Mouse (Mus musculus): ENCODE data around the gene Lrrc1. TPM values are rescaled to one million over a fixed set of nuclear protein-coding genes. Genes with fewer than 3 reads are reported as not detected.
"Not testable (repeated sequence)": the region's sequence is repeated elsewhere in the genome, so short reads cannot be mapped to it uniquely, and the experiment has no call there.

The Lrrc1 gene
- polyA plus RNA-seq, 1 experiment from 2014 or later = 19.7 TPM

DNA sequence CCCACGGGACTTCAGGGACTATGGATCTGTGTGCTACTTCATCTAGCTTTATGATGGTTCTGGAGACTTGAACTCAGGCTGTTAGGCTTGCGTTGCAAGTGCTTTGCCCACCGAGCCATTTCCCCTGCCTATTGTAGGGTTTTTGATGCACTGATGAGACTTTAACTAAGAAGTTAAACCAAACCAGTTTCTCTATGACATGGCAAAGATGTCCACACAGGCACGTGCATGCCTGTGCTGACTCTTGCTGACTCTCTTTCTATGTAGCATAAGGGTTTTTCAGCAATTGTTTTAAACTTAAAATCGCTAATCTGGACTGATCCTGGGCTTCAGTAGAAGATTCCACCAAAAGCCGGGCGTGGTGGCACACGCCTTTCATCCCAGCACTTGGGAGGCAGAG, 33.3 kb upstream of the Lrrc1 start:
- H3K4me1 ChIP-seq (ENCODE audit: control insufficient read depth, insufficient read depth, low read length) = no peaks in the 10 kb centered on the region
- H3K27me3 ChIP-seq (ENCODE audit: control insufficient read depth, insufficient read depth, low read length) = no peaks in the 10 kb centered on the region
- H3K4me2 ChIP-seq (replicated peaks; ENCODE audit: low read depth, low read length) = no peak overlapping the region
- no peaks in the 10 kb centered on the region for H3K9me3 ChIP-seq (ENCODE audit: control insufficient read depth, low read depth, low read length)
- ATAC-seq (ENCODE audit: insufficient number of reproducible peaks, insufficient read depth, low FRiP score, low read depth) = no peak
- no peak overlapping the region for H3K27ac ChIP-seq (ENCODE audit: low read length)
- WGBS = 93% methylated on average over 8 of the region's 8 CpGs
- H3K4me3 ChIP-seq (ENCODE audit: low read depth, low read length) = no peak overlapping the region
- no peak overlapping the region for H3K9ac ChIP-seq (replicated peaks; ENCODE audit: low read depth, low read length)
- no peaks in the 10 kb centered on the region for H3K36me3 ChIP-seq (ENCODE audit: control insufficient read depth, insufficient read depth, low read length)

DNA sequence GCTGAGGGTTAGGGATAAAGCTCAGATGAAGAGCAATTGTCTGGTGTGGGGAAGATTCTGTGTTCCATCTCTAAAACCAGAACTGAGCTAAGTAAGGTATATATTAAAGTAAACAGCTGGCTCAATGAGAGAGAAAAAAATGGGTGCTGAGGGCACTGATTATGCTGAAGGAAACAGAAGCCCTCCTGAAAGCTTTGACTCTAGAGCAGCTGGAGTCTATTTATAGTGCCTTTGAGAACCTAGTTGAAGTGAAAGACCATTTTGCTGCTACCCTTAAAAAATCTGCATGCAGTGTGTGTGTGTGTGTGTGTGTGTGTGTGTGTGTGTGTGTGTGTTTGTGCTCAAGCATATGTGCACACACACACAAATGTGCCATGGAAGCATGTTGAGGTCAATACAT, 32.7 kb upstream of the Lrrc1 start:
- no peak overlapping the region for H3K4me3 ChIP-seq (ENCODE audit: low read depth, low read length)
- ATAC-seq (ENCODE audit: insufficient number of reproducible peaks, insufficient read depth, low FRiP score, low read depth) = no peak
- no peaks in the 10 kb centered on the region for H3K4me1 ChIP-seq (ENCODE audit: control insufficient read depth, insufficient read depth, low read length)
- H3K4me2 ChIP-seq (replicated peaks; ENCODE audit: low read depth, low read length) = no peak overlapping the region
- H3K27ac ChIP-seq (ENCODE audit: low read length) = no peak overlapping the region
- H3K36me3 ChIP-seq (ENCODE audit: control insufficient read depth, insufficient read depth, low read length) = no peaks in the 10 kb centered on the region
- no peaks in the 10 kb centered on the region for H3K27me3 ChIP-seq (ENCODE audit: control insufficient read depth, insufficient read depth, low read length)
- no peaks in the 10 kb centered on the region for H3K9me3 ChIP-seq (ENCODE audit: control insufficient read depth, low read depth, low read length)
- no peak overlapping the region for H3K9ac ChIP-seq (replicated peaks; ENCODE audit: low read depth, low read length)

DNA sequence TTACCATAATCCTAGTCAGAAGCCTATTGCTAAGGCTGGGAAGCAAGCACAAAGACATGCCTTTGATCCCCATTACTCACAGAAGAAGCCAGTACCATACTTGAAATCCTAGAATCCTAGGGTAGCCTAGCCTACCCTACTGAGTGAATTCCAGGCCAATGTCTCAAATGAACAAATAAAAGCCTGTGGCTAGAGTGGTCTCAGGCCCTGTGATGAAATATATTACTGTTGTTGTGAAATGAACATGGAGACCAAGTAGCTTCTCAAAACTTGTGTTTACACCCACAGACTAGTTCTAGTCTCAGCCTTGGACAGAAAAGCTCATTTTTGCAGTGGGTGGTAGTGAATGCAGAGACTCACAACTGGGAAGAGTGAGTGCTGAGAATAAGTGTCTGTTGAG, 31.6 kb upstream of the Lrrc1 start:
- Histone ChIP-seq H3K4me3 (ENCODE audit: low read depth, low read length) (no peak overlapping the region), H3K9ac (replicated peaks; ENCODE audit: low read depth, low read length) (no peak overlapping the region), H3K4me1 (ENCODE audit: control insufficient read depth, insufficient read depth, low read length) (no peaks in the 10 kb centered on the region), H3K27me3 (ENCODE audit: control insufficient read depth, insufficient read depth, low read length) (no peaks in the 10 kb centered on the region), H3K27ac (ENCODE audit: low read length) (no peak overlapping the region), H3K36me3 (ENCODE audit: control insufficient read depth, insufficient read depth, low read length) (no peaks in the 10 kb centered on the region), H3K4me2 (replicated peaks; ENCODE audit: low read depth, low read length) (no peak overlapping the region), H3K9me3 (ENCODE audit: control insufficient read depth, low read depth, low read length) (no peaks in the 10 kb centered on the region)
- no peak for ATAC-seq (ENCODE audit: insufficient number of reproducible peaks, insufficient read depth, low FRiP score, low read depth)

DNA sequence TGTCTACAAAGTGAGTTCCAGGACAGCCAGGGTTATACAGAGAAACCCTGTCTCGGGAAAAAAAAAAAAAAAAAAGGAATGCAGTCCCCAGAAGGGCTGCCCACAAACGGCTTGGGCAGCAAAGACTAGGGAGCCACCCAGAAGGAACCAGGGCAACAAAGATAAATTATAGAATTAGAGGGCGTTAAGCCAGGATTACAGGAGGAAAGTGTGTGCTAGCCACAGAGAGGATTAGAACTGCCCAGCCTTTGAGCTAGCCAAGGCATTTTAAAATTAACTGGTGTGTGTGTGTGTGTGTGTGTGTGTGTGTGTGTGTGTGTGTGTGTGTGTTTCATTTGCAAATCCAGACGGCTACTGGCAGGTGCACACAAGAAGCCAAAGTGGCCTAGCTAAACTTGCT, 30.3 kb upstream of the Lrrc1 start:
- H3K27ac ChIP-seq (ENCODE audit: low read length); H3K27me3 ChIP-seq (ENCODE audit: control insufficient read depth, insufficient read depth, low read length); H3K4me1 ChIP-seq (ENCODE audit: control insufficient read depth, insufficient read depth, low read length); H3K4me2 ChIP-seq (replicated peaks; ENCODE audit: low read depth, low read length); H3K9ac ChIP-seq (replicated peaks; ENCODE audit: low read depth, low read length); H3K4me3 ChIP-seq (ENCODE audit: low read depth, low read length); H3K36me3 ChIP-seq (ENCODE audit: control insufficient read depth, insufficient read depth, low read length); ATAC-seq (ENCODE audit: insufficient number of reproducible peaks, insufficient read depth, low FRiP score, low read depth); H3K9me3 ChIP-seq (ENCODE audit: control insufficient read depth, low read depth, low read length): not testable (repeated sequence)
- 50% methylated on average over 4 of the region's 4 CpGs for WGBS

DNA sequence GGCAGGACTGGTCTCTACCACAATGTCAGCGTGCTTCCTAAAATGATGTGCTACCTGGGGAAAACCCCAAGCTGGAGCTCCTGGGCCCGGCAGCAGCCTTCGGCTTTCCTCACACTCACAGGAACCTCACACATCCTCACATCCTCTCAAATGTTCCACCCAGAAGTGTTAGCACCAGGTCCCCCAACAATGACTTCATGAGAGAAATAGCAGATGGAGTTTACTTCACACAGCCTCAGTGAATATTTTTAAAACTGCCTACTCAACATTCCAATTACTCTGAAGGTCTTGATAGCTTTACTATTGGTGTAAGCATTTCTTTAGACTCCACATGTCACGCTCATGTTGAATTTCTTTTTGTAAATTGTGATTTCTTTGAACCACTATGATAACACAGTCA, 27.2 kb upstream of the Lrrc1 start:
- Histone ChIP-seq H3K27me3 (ENCODE audit: control insufficient read depth, insufficient read depth, low read length) (no peaks in the 10 kb centered on the region), H3K36me3 (ENCODE audit: control insufficient read depth, insufficient read depth, low read length) (no peaks in the 10 kb centered on the region), H3K9me3 (ENCODE audit: control insufficient read depth, low read depth, low read length) (no peaks in the 10 kb centered on the region), H3K27ac (ENCODE audit: low read length) (no peak overlapping the region), H3K4me1 (ENCODE audit: control insufficient read depth, insufficient read depth, low read length) (no peaks in the 10 kb centered on the region), H3K4me3 (ENCODE audit: low read depth, low read length) (no peak overlapping the region), H3K9ac (replicated peaks; ENCODE audit: low read depth, low read length) (no peak overlapping the region), H3K4me2 (replicated peaks; ENCODE audit: low read depth, low read length) (no peak overlapping the region)
- 77% methylated on average over 4 of the region's 4 CpGs for WGBS
- no peak for ATAC-seq (ENCODE audit: insufficient number of reproducible peaks, insufficient read depth, low FRiP score, low read depth)

DNA sequence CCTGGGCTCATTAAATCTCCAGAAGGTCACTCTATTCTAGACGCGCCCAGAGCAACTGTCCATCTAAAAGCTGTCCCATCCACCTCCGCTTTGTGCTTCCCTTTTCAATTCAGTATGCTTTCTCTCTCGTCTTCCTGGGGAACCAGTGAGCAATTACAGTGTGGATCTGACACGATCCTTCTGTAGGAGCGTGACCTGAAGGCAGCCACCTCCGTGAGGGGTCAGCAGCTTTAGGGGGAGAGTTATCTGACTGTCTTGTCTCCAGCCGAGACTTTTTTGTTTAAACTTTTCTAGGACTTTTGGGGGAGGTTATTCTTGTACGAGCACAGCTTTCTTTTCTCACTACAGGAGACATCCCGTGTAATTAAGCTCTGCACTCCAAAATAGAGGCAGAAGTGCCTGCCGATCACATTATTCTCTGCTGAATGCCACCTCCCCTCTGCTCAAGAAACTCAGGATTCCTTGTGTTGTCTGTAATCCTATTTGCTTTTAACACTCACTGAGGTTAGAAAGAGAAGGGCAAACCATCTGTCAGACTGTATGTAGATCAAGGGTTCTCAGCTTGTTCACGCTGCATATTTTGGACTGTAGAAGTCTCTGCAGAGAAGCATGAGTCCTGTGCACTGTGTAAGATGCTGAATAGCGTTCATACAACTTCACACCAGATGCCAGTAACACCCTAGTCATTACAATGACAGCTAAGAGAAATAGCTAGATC, 24.3 kb upstream of the Lrrc1 start:
- ATAC-seq (ENCODE audit: insufficient number of reproducible peaks, insufficient read depth, low FRiP score, low read depth) = no peak
- 38% methylated on average over 13 of the region's 13 CpGs for WGBS
- Histone ChIP-seq H3K4me3 (ENCODE audit: low read depth, low read length) (no peak overlapping the region), H3K4me2 (replicated peaks; ENCODE audit: low read depth, low read length) (no peak overlapping the region), H3K36me3 (ENCODE audit: control insufficient read depth, insufficient read depth, low read length) (no peaks in the 10 kb centered on the region), H3K4me1 (ENCODE audit: control insufficient read depth, insufficient read depth, low read length) (no peaks in the 10 kb centered on the region), H3K9me3 (ENCODE audit: control insufficient read depth, low read depth, low read length) (no peaks in the 10 kb centered on the region), H3K27me3 (ENCODE audit: control insufficient read depth, insufficient read depth, low read length) (no peaks in the 10 kb centered on the region), H3K9ac (replicated peaks; ENCODE audit: low read depth, low read length) (no peak overlapping the region), H3K27ac (ENCODE audit: low read length) (no peak overlapping the region)

DNA sequence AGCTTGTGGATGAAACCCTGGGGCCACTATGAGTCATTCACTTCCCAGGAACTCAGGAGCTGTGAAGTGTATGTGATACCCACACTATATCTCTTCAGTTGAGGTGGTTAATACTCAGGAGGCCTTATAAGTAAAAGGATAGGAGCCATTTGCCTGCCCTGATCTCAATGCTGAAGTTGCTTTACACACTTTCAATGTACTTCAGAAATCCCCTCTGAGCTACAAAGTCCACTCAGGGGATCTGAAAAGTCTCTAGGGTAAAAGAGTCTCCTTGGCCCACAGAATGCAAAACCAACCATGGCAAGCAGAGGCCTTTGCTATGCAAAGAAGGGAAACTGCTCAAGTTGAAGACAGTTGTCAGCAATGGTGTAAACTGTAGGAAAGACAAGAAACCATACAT, 17.2 kb upstream of the Lrrc1 start:
- no peak overlapping the region for H3K9ac ChIP-seq (replicated peaks; ENCODE audit: low read depth, low read length)
- no peaks in the 10 kb centered on the region; the same call in 1 of the 2 replicates for H3K9me3 ChIP-seq (ENCODE audit: control insufficient read depth, low read depth, low read length)
- H3K27ac ChIP-seq (ENCODE audit: low read length) = no peak overlapping the region
- no peaks in the 10 kb centered on the region for H3K4me1 ChIP-seq (ENCODE audit: control insufficient read depth, insufficient read depth, low read length)
- no peaks in the 10 kb centered on the region for H3K36me3 ChIP-seq (ENCODE audit: control insufficient read depth, insufficient read depth, low read length)
- H3K4me3 ChIP-seq (ENCODE audit: low read depth, low read length) = no peak overlapping the region
- H3K4me2 ChIP-seq (replicated peaks; ENCODE audit: low read depth, low read length) = no peak overlapping the region
- H3K27me3 ChIP-seq (ENCODE audit: control insufficient read depth, insufficient read depth, low read length) = no peaks in the 10 kb centered on the region
- no peak for ATAC-seq (ENCODE audit: insufficient number of reproducible peaks, insufficient read depth, low FRiP score, low read depth)

DNA sequence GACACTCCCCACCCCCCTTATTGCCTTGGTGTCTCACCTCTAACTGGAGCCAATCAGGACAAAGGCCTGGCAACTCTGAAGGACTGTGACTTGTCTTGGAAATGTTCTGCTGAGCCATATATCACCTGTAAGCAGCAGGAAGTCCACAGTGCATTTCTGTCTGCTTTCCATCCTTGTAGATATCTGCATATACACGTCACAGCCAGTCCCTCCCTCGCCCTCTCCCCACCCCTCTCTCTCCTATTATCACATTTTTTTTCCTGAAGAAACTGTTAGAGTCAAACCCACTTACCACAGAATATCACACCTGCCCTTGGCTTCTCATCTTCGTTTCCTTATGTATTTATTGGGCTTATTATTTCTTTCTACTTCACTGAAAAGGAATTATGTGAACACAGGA, 13.3 kb upstream of the Lrrc1 start:
- no peak for ATAC-seq (ENCODE audit: insufficient number of reproducible peaks, insufficient read depth, low FRiP score, low read depth)
- 47% methylated on average over 3 of the region's 3 CpGs for WGBS
- Histone ChIP-seq H3K36me3 (ENCODE audit: control insufficient read depth, insufficient read depth, low read length) (no peaks in the 10 kb centered on the region), H3K27me3 (ENCODE audit: control insufficient read depth, insufficient read depth, low read length) (no peaks in the 10 kb centered on the region), H3K27ac (ENCODE audit: low read length) (no peak overlapping the region), H3K4me3 (ENCODE audit: low read depth, low read length) (no peak overlapping the region), H3K9ac (replicated peaks; ENCODE audit: low read depth, low read length) (no peak overlapping the region), H3K9me3 (ENCODE audit: control insufficient read depth, low read depth, low read length) (no peaks in the 10 kb centered on the region; the same call in 1 of the 2 replicates), H3K4me2 (replicated peaks; ENCODE audit: low read depth, low read length) (no peak overlapping the region), H3K4me1 (ENCODE audit: control insufficient read depth, insufficient read depth, low read length) (no peaks in the 10 kb centered on the region)

DNA sequence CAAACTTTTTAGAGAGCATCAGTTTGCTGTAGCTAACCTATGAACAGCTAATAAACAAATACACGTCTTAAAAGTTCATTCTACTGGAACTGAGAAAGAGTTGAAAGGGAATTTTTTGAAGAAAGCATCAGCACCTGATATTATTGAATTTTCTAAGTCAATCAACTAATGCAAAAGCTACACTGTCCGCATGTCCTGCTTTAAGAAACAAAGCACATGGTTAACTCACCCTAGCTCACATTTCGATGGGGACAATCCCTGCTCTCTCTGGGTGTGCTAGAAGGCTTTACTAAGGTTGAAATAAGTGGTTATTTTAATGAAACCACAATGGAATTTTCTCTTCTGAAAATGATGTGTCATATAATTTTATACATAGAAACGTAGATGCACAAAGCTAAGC, 12.5 kb upstream of the Lrrc1 start:
- no peaks in the 10 kb centered on the region for H3K27me3 ChIP-seq (ENCODE audit: control insufficient read depth, insufficient read depth, low read length)
- 82% methylated on average over 4 of the region's 4 CpGs for WGBS
- no peaks in the 10 kb centered on the region for H3K36me3 ChIP-seq (ENCODE audit: control insufficient read depth, insufficient read depth, low read length)
- no peak overlapping the region for H3K4me3 ChIP-seq (ENCODE audit: low read depth, low read length)
- H3K27ac ChIP-seq (ENCODE audit: low read length) = no peak overlapping the region
- ATAC-seq (ENCODE audit: insufficient number of reproducible peaks, insufficient read depth, low FRiP score, low read depth) = no peak
- no peaks in the 10 kb centered on the region for H3K9me3 ChIP-seq (ENCODE audit: control insufficient read depth, low read depth, low read length)
- H3K4me1 ChIP-seq (ENCODE audit: control insufficient read depth, insufficient read depth, low read length) = no peaks in the 10 kb centered on the region
- no peak overlapping the region for H3K9ac ChIP-seq (replicated peaks; ENCODE audit: low read depth, low read length)
- no peak overlapping the region for H3K4me2 ChIP-seq (replicated peaks; ENCODE audit: low read depth, low read length)

All from stomach, embryonic 14.5 days (tissue).